Mouse (Mus musculus) neural tube, embryonic 14.5 days (tissue): ENCODE results near the gene Rtn3. TPM values are rescaled to one million over a fixed set of nuclear protein-coding genes. Genes with fewer than 3 reads are reported as not detected.
"Not testable (repeated sequence)": the region's sequence is repeated elsewhere in the genome, so short reads cannot be mapped to it uniquely, and the experiment has no call there.

Source experiments
- ATAC-seq: fragments of 200-750 bp; cut with Nextera tagmentation; 2 replicates; pipeline ENCODE4 v1.8.0; 2017; ENCODE audit warnings: low read depth, mild to moderate bottlenecking, moderate TSS enrichment, moderate library complexity
- H3K27ac ChIP-seq: fragments of 300-500 bp; sonication (generic); 2 replicates; pipeline ENCODE4 v1.5.1; 2014; ENCODE audit warnings: low read depth, mild to moderate bottlenecking, control low read depth, low read length, moderate library complexity, mixed read lengths
- H3K27me3 ChIP-seq: fragments of 300-500 bp; sonication (generic); 2 replicates; pipeline ENCODE4 v1.6.1; 2014; ENCODE audit warnings: low read length; ENCODE audit not compliant: control insufficient read depth, insufficient read depth
- H3K36me3 ChIP-seq: fragments of 300-500 bp; sonication (generic); 2 replicates; pipeline ENCODE4 v1.6.1; 2014; ENCODE audit warnings: low read length, mixed read lengths; ENCODE audit not compliant: control insufficient read depth, insufficient read depth
- H3K4me1 ChIP-seq: fragments of 300-500 bp; sonication (generic); 2 replicates; pipeline ENCODE4 v1.6.1; 2014; ENCODE audit warnings: low read length; ENCODE audit not compliant: control insufficient read depth, insufficient read depth
- H3K4me2 ChIP-seq: fragments of 300-500 bp; sonication (generic); 2 replicates; pipeline ENCODE4 v1.6.1; 2014; ENCODE audit warnings: mild to moderate bottlenecking, low read depth, low read length, control low read depth
- H3K4me3 ChIP-seq: fragments of 300-500 bp; sonication (generic); 2 replicates; pipeline ENCODE4 v1.5.1; 2014; ENCODE audit warnings: low read depth, low read length, control low read depth, mixed read lengths
- H3K9ac ChIP-seq: fragments of 300-500 bp; sonication (generic); replicated peaks from 2 replicates; pipeline ENCODE4 v1.6.1; 2014; ENCODE audit warnings: low read depth, mild to moderate bottlenecking, control low read depth, low read length, mixed read lengths
- H3K9me3 ChIP-seq: fragments of 300-500 bp; sonication (generic); 2 replicates; pipeline ENCODE4 v1.6.1; 2016; ENCODE audit warnings: low read length; ENCODE audit not compliant: control insufficient read depth
- WGBS: fragments of 180-500 bp; shearing (Covaris S2); extraction: QIAGEN DNeasy Blood & Tissue Kit; methylation state at CpG from one replicate; pipeline ENCODE4 v1.1.7; 2014; 5-methylcytosine and 5-hydroxymethylcytosine counted together
- polyA plus RNA-seq: library from polyadenylated mRNA; unstranded; fragments of >200 nt; fragmentation: Nextera tagmentation; extraction: Ambion mirVana; gene quantifications from 2 replicates; pipeline ENCODE4 v1.2.1, GENCODE M21; 2014

Rtn3 gene
- polyA plus RNA-seq, 1 experiment from 2014 or later = 576 TPM

DNA sequence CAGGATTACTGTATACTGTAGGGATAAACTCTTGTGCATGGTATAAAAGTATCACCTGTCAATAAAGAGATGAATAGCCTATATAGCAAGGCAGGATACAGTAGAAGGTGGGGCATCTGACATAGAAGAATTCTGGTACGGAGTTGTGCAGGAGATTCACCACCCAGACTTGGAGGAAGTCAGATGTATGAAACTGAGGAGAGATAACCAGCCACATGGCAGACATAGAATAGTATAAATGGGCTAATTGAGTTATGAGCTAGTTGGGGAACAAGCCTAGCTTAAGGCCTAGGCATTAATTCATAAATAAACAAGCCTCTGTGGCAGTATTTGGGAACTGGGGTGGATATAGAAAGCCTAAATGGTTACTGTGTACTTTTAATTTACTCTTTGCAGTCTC lies 33.4 kb upstream of the Rtn3 start:
- Histone ChIP-seq H3K9ac (no peak overlapping the region), H3K36me3 (peaks cover 10% of the 10 kb centered on the region; the same call in 1 of the 2 replicates), H3K4me2 (no peak overlapping the region), H3K27ac (no peak overlapping the region), H3K27me3 (no peaks in the 10 kb centered on the region), H3K9me3 (no peaks in the 10 kb centered on the region), H3K4me1 (no peaks in the 10 kb centered on the region), H3K4me3 (no peak overlapping the region)
- ATAC-seq = no peak
- WGBS = 94% methylated on average over 1 of the region's 1 CpGs

DNA sequence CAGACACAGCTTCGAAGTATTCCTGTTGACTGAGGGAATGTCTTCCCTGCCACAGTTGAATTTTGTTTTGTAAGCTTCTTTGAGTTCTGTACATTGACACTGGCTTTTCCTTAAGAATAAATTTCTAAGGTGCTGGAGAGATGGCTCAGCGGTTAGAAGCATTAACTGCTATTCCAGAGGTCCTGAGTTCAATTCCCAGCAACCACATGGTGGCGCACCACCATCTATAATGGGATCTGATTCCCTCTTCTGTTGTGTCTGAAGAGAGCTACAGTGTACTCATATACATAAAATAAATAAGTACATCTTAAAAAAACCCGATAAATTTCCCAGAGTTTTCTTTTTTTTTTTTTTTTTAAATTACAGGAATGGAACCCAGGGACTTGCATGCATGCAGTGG lies 24.9 kb upstream of the Rtn3 start:
- WGBS = 84% methylated on average over 4 of the region's 4 CpGs
- no peak overlapping the region for H3K27ac ChIP-seq
- no peaks in the 10 kb centered on the region for H3K27me3 ChIP-seq
- ATAC-seq = no peak
- no peaks in the 10 kb centered on the region for H3K9me3 ChIP-seq
- no peak overlapping the region for H3K9ac ChIP-seq
- no peaks in the 10 kb centered on the region for H3K4me1 ChIP-seq
- peaks cover 6% of the 10 kb centered on the region; the same call in 1 of the 2 replicates for H3K36me3 ChIP-seq
- H3K4me2 ChIP-seq = no peak overlapping the region
- no peak overlapping the region for H3K4me3 ChIP-seq

GRCm38 (mm10) chr19:7506321-7506720 lies 23.2 kb upstream of the Rtn3 start:
- Histone ChIP-seq H3K9ac (no peak overlapping the region), H3K9me3 (no peaks in the 10 kb centered on the region), H3K27me3 (no peaks in the 10 kb centered on the region), H3K36me3 (peaks cover 5% of the 10 kb centered on the region; the same call in 1 of the 2 replicates), H3K4me1 (no peaks in the 10 kb centered on the region), H3K4me2 (no peak overlapping the region), H3K4me3 (no peak overlapping the region), H3K27ac (no peak overlapping the region)
- no peak for ATAC-seq
- WGBS = 77% methylated on average over 1 of the region's 1 CpGs

DNA sequence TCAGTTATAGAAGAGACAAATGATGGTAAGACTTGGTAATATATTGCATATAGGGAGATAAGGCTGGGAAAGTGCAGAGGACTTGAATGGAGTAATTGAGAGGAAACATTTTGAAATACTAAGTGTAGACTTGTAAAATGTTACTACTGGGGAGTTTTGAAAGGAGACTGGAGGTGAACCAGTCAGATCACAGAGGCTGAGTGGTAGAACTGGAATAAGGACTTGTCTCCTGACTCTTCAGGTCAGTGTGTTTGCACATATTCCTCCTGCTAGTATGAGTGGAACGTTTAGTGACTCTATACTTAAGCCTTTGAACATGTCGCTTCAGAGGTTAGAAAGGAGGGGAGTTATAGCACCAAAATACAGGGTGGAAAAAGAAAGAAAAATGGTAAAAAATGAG lies 19.4 kb upstream of the Rtn3 start:
- Histone ChIP-seq H3K4me3 (no peak overlapping the region), H3K27ac (no peak overlapping the region), H3K36me3 (no peaks in the 10 kb centered on the region), H3K4me1 (no peaks in the 10 kb centered on the region), H3K4me2 (no peak overlapping the region), H3K9me3 (no peaks in the 10 kb centered on the region), H3K9ac (no peak overlapping the region), H3K27me3 (no peaks in the 10 kb centered on the region)
- no peak for ATAC-seq
- WGBS = 92% methylated on average over 2 of the region's 2 CpGs

DNA sequence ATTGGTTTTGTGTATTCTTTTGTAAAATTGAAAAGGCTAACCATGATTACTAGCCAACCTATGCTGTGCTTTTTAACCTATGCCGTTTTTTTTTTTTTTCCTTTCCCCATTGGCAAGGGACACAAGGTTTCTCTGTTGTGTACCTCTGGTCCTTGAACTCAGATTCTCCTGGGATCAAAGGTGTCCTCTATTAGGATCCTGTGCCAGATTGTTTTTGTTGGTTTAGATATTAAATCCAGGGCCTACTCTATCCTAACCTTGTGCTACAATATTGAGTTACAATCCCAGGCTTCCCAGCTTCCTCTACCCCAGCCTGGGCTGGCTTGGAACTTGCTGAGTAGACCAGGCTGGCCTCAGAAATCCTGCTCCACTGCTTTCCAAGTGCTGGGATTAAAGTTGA lies 17.6 kb upstream of the Rtn3 start:
- H3K9ac ChIP-seq = no peak overlapping the region
- H3K4me3 ChIP-seq = no peak overlapping the region
- no peak overlapping the region for H3K27ac ChIP-seq
- H3K4me1 ChIP-seq = no peaks in the 10 kb centered on the region
- no peak overlapping the region for H3K4me2 ChIP-seq
- H3K36me3 ChIP-seq = no peaks in the 10 kb centered on the region
- WGBS = 94% methylated on average over 1 of the region's 1 CpGs
- H3K9me3 ChIP-seq = no peaks in the 10 kb centered on the region
- H3K27me3 ChIP-seq = no peaks in the 10 kb centered on the region
- ATAC-seq = no peak

DNA sequence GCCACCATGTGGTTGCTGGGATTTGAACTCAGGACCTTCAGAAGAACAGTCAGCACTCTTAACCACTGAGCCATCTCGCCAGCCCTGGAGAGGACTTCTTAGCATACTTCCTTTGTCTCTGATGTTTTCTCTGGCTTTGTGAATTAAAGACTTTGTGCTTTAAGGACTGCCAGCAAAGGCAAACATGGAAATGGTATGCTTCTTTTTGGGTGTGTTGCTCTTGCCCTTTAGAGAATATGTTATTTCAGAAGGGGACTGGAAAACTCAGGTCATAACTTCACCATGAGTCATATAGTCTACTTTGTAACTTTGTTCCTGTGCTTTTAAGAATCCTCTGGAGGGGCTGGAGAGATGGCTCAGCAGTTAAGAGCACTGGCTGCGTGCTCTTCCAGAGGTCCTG lies 15.7 kb upstream of the Rtn3 start:
- ATAC-seq = no peak
- no peak overlapping the region for H3K27ac ChIP-seq
- no peaks in the 10 kb centered on the region; the same call in 1 of the 2 replicates for H3K4me1 ChIP-seq
- H3K9me3 ChIP-seq = no peaks in the 10 kb centered on the region
- H3K9ac ChIP-seq = no peak overlapping the region
- no peaks in the 10 kb centered on the region for H3K36me3 ChIP-seq
- H3K4me3 ChIP-seq = no peak overlapping the region
- 88% methylated on average over 2 of the region's 2 CpGs for WGBS
- H3K27me3 ChIP-seq = no peaks in the 10 kb centered on the region
- no peak overlapping the region for H3K4me2 ChIP-seq

GRCm38 (mm10) chr19:7496070-7496469 lies 13.0 kb upstream of the Rtn3 start:
- not testable (repeated sequence) for H3K36me3 ChIP-seq, H3K27ac ChIP-seq, H3K4me1 ChIP-seq, H3K4me2 ChIP-seq, H3K9ac ChIP-seq, H3K9me3 ChIP-seq, ATAC-seq, H3K4me3 ChIP-seq, H3K27me3 ChIP-seq
- WGBS = 77% methylated on average over 1 of the region's 1 CpGs

GRCm38 (mm10) chr19:7495221-7496038 lies 12.3 kb upstream of the Rtn3 start:
- Histone ChIP-seq H3K9ac (peak overlapping the region; percentile 82), H3K9me3 (no peaks in the 10 kb centered on the region), H3K36me3 (no peaks in the 10 kb centered on the region), H3K4me1 (no peaks in the 10 kb centered on the region; the same call in 1 of the 2 replicates), H3K27ac (no peak overlapping the region; the same call in 1 of the 2 replicates), H3K27me3 (no peaks in the 10 kb centered on the region), H3K4me2 (peak overlapping the region; percentile 54), H3K4me3 (peak overlapping the region; percentile 77)
- 46% methylated on average over 14 of the region's 14 CpGs for WGBS
- no peak for ATAC-seq

DNA sequence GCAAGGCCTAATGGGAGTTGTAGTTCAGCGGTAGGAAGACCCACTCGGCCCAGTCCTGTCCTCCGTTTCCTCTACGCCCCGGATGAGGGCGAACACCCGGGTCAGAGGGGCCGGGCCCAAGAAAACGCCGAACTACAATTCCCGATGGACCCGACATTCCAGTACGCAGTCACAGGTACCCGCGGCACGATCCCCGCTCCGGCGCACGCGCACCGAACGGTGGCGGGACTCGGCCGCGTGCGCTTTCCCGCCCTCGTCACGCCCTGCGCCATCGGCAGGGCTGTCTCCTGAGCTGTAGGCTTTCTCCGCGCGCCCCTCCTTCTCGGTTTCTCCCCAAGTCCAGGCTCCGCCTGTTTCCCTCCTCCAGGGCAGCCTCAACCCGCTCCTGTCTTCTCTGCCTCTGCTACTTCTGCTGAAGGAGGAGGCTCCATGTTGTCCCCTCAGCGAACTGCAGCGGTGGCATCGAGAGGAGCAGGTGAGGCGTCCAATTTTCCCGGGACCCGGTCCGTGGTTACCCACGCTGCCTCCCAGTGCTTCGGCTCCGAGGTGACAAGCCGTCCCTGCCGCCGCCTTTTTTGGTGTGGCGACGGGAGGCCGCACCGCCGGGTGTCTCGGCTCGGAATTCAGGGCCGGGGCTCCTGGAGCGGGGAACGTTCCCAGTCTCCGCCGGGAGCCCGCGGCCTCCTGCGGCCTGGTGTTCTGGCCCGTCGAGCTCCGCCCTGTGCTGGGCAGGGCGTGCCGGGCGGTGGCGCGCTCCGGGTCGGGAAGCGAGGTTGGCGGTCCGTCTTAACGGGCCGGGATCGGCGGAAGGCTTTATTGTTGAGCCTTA lies 11.3 kb upstream of the Rtn3 start:
- peak overlapping the region; percentile 82 for H3K9ac ChIP-seq
- H3K36me3 ChIP-seq = no peaks in the 10 kb centered on the region
- peak overlapping the region; percentile 77 for H3K4me3 ChIP-seq
- H3K4me1 ChIP-seq = no peaks in the 10 kb centered on the region; the same call in 1 of the 2 replicates
- H3K27ac ChIP-seq = peak overlapping the region; percentile 97
- H3K27me3 ChIP-seq = no peaks in the 10 kb centered on the region
- H3K9me3 ChIP-seq = no peaks in the 10 kb centered on the region
- peak; percentile 96 for ATAC-seq
- H3K4me2 ChIP-seq = peak overlapping the region; percentile 54
- WGBS = under 1% methylated on average over 84 of the region's 84 CpGs
